Mouse (Mus musculus) cerebellum, adult 2 months (tissue): Measurements from ENCODE around the gene 2010111I01Rik.

Experiments
- CTCF ChIP-seq: fragments of 200-500 bp; IDR thresholded peaks from 2 replicates; pipeline ENCODE4 v1.5.1; 2011; ENCODE audit warnings: low read depth, mild to moderate bottlenecking, control low read depth, low read length, moderate library complexity, borderline replicate concordance; ENCODE audit not compliant: insufficient read depth
- POLR2A ChIP-seq: fragments of 200-500 bp; IDR thresholded peaks from 2 replicates; pipeline ENCODE4 v1.6.1; 2011; ENCODE audit warnings: low read length, control low read depth, borderline replicate concordance; ENCODE audit not compliant: insufficient read depth

DNA sequence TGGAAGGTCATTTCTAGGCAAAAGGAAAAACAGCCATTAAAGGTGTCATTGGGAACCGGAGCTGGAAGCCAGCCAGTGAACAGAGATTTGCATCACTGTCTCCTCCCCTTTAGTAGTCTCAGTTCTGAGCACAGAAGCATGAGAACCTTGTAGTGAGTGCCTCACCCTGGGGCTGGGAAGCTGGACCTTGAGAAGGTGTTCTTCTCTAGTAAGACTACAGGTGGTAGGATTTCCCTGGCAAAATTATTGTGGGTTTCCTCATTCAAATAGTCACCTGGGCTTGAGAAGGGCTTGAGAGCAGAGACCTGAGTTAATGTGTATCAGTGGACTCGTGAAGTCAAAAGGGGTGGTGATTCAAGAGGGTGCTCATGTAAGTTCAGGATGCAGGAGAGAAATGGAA is 224.1 kb downstream of the 2010111I01Rik start:
- TF ChIP-seq CTCF (no peak), POLR2A (no peak)
